Mouse (Mus musculus): ENCODE measurements around the gene Bptf. TPM values are rescaled to one million over a fixed set of nuclear protein-coding genes. Genes with fewer than 3 reads are reported as not detected.

Gene Bptf
- polyA plus RNA-seq, 1 experiment from 2014 or later: 34.9 TPM

GRCm38 (mm10) chr11:107109669-107110068 lies 22.3 kb downstream of the Bptf start:
- Histone ChIP-seq H3K36me3 (replicated peaks) (peaks cover 62% of the 10 kb centered on the region), H3K27ac (replicated peaks) (no peak overlapping the region), H3K9me3 (no peaks in the 10 kb centered on the region), H3K4me1 (peaks cover 19% of the 10 kb centered on the region), H3K27me3 (replicated peaks; ENCODE audit: low read depth, poor library complexity, severe bottlenecking) (no peaks in the 10 kb centered on the region), H3K4me3 (no peak overlapping the region)
- 96% methylated on average over 8 of the region's 8 CpGs for WGBS
- DNase-seq (ENCODE audit: low spot score): no peak

GRCm38 (mm10) chr11:107108892-107109291 lies 23.0 kb downstream of the Bptf start:
- 91% methylated on average over 2 of the region's 2 CpGs for WGBS
- H3K9me3 ChIP-seq: no peaks in the 10 kb centered on the region
- no peak for DNase-seq (ENCODE audit: low spot score)
- H3K4me1 ChIP-seq: peaks cover 12% of the 10 kb centered on the region
- H3K4me3 ChIP-seq: no peak overlapping the region
- H3K27ac ChIP-seq (replicated peaks): no peak overlapping the region
- peaks cover 67% of the 10 kb centered on the region for H3K36me3 ChIP-seq (replicated peaks)
- no peaks in the 10 kb centered on the region for H3K27me3 ChIP-seq (replicated peaks; ENCODE audit: low read depth, poor library complexity, severe bottlenecking)

- H3K9me3 ChIP-seq: no peaks in the 10 kb centered on the region
- peaks cover 67% of the 10 kb centered on the region for H3K36me3 ChIP-seq (replicated peaks)
- WGBS: 84% methylated on average over 4 of the region's 4 CpGs
- peaks cover 16% of the 10 kb centered on the region for H3K4me1 ChIP-seq
- no peak overlapping the region for H3K4me3 ChIP-seq
- no peaks in the 10 kb centered on the region for H3K27me3 ChIP-seq (replicated peaks; ENCODE audit: low read depth, poor library complexity, severe bottlenecking)
- no peak for DNase-seq (ENCODE audit: low spot score)
- no peak overlapping the region for H3K27ac ChIP-seq (replicated peaks)
Observed at GRCm38 (mm10) chr11:107107725-107108078, 24.2 kb downstream of the Bptf start.

GRCm38 (mm10) chr11:107106978-107107724 lies 24.8 kb downstream of the Bptf start:
- WGBS: 80% methylated on average over 12 of the region's 12 CpGs
- Histone ChIP-seq H3K27me3 (replicated peaks; ENCODE audit: low read depth, poor library complexity, severe bottlenecking) (no peaks in the 10 kb centered on the region), H3K9me3 (no peaks in the 10 kb centered on the region), H3K4me1 (peaks cover 22% of the 10 kb centered on the region), H3K27ac (replicated peaks) (no peak overlapping the region), H3K36me3 (replicated peaks) (peaks cover 67% of the 10 kb centered on the region), H3K4me3 (no peak overlapping the region)
- DNase-seq (ENCODE audit: low spot score): no peak

- DNase-seq (ENCODE audit: low spot score): no peak
Observed at GRCm38 (mm10) chr11:107106461-107106860, 25.5 kb downstream of the Bptf start.

GRCm38 (mm10) chr11:107105227-107105626 lies 26.7 kb downstream of the Bptf start:
- H3K36me3 ChIP-seq (replicated peaks): peaks cover 60% of the 10 kb centered on the region
- 61% methylated on average over 5 of the region's 5 CpGs for WGBS
- H3K4me3 ChIP-seq: no peak overlapping the region
- H3K27ac ChIP-seq (replicated peaks): no peak overlapping the region
- H3K27me3 ChIP-seq (replicated peaks; ENCODE audit: low read depth, poor library complexity, severe bottlenecking): no peaks in the 10 kb centered on the region
- DNase-seq (ENCODE audit: low spot score): peak; percentile 64
- H3K4me1 ChIP-seq: peaks cover 29% of the 10 kb centered on the region
- no peaks in the 10 kb centered on the region for H3K9me3 ChIP-seq

More at GRCm38 (mm10) chr11:107106461-107106860, 25.5 kb downstream of the Bptf start:
- no peaks in the 10 kb centered on the region for H3K27me3 ChIP-seq (replicated peaks; ENCODE audit: low read depth, poor library complexity, severe bottlenecking)
- 89% methylated on average over 8 of the region's 8 CpGs for WGBS
- no peak overlapping the region for H3K4me3 ChIP-seq
- H3K9me3 ChIP-seq: no peaks in the 10 kb centered on the region
- H3K36me3 ChIP-seq (replicated peaks): peaks cover 62% of the 10 kb centered on the region
- H3K4me1 ChIP-seq: peaks cover 28% of the 10 kb centered on the region
- H3K27ac ChIP-seq (replicated peaks): no peak overlapping the region

GRCm38 (mm10) chr11:107103736-107104135 lies 28.2 kb downstream of the Bptf start:
- no peak for DNase-seq (ENCODE audit: low spot score)
- peaks cover 29% of the 10 kb centered on the region for H3K4me1 ChIP-seq
- no peaks in the 10 kb centered on the region for H3K9me3 ChIP-seq
- peaks cover 61% of the 10 kb centered on the region for H3K36me3 ChIP-seq (replicated peaks)
- no peak overlapping the region for H3K4me3 ChIP-seq
- no peak overlapping the region for H3K27ac ChIP-seq (replicated peaks)
- WGBS: 87% methylated on average over 2 of the region's 2 CpGs
- H3K27me3 ChIP-seq (replicated peaks; ENCODE audit: low read depth, poor library complexity, severe bottlenecking): no peaks in the 10 kb centered on the region

- Histone ChIP-seq H3K4me3 (no peak overlapping the region), H3K27me3 (replicated peaks; ENCODE audit: low read depth, poor library complexity, severe bottlenecking) (no peaks in the 10 kb centered on the region), H3K27ac (replicated peaks) (no peak overlapping the region), H3K36me3 (replicated peaks) (peaks cover 62% of the 10 kb centered on the region), H3K4me1 (peaks cover 29% of the 10 kb centered on the region), H3K9me3 (no peaks in the 10 kb centered on the region)
- no peak for DNase-seq (ENCODE audit: low spot score)
- WGBS: 77% methylated on average over 2 of the region's 2 CpGs
Observed at GRCm38 (mm10) chr11:107103224-107103589, 28.7 kb downstream of the Bptf start.

GRCm38 (mm10) chr11:107102465-107103223 lies 29.3 kb downstream of the Bptf start:
- H3K27me3 ChIP-seq (replicated peaks; ENCODE audit: low read depth, poor library complexity, severe bottlenecking): no peaks in the 10 kb centered on the region
- H3K27ac ChIP-seq (replicated peaks): no peak overlapping the region
- H3K4me1 ChIP-seq: peaks cover 29% of the 10 kb centered on the region
- DNase-seq (ENCODE audit: low spot score): no peak
- H3K4me3 ChIP-seq: no peak overlapping the region
- H3K36me3 ChIP-seq (replicated peaks): peaks cover 64% of the 10 kb centered on the region
- WGBS: 83% methylated on average over 11 of the region's 11 CpGs
- no peaks in the 10 kb centered on the region for H3K9me3 ChIP-seq

GRCm38 (mm10) chr11:107096973-107097372 lies 35.0 kb downstream of the Bptf start:
- no peak overlapping the region for H3K4me3 ChIP-seq
- H3K27ac ChIP-seq (replicated peaks): no peak overlapping the region
- H3K9me3 ChIP-seq: no peaks in the 10 kb centered on the region
- H3K27me3 ChIP-seq (replicated peaks; ENCODE audit: low read depth, poor library complexity, severe bottlenecking): no peaks in the 10 kb centered on the region
- peaks cover 89% of the 10 kb centered on the region for H3K36me3 ChIP-seq (replicated peaks)
- no peak for DNase-seq (ENCODE audit: low spot score)
- peaks cover 6% of the 10 kb centered on the region for H3K4me1 ChIP-seq
- WGBS: 91% methylated on average over 5 of the region's 5 CpGs

- no peaks in the 10 kb centered on the region for H3K27me3 ChIP-seq (replicated peaks; ENCODE audit: low read depth, poor library complexity, severe bottlenecking)
- no peaks in the 10 kb centered on the region for H3K4me1 ChIP-seq
- H3K27ac ChIP-seq (replicated peaks): no peak overlapping the region
- 92% methylated on average over 7 of the region's 7 CpGs for WGBS
- DNase-seq (ENCODE audit: low spot score): no peak
- H3K36me3 ChIP-seq (replicated peaks): peaks cover 94% of the 10 kb centered on the region
- H3K9me3 ChIP-seq: no peaks in the 10 kb centered on the region
- H3K4me3 ChIP-seq: no peak overlapping the region
Observed at GRCm38 (mm10) chr11:107093871-107094270, 38.1 kb downstream of the Bptf start.

GRCm38 (mm10) chr11:107092637-107093036 lies 39.3 kb downstream of the Bptf start:
- Histone ChIP-seq H3K27me3 (replicated peaks; ENCODE audit: low read depth, poor library complexity, severe bottlenecking) (no peaks in the 10 kb centered on the region), H3K4me3 (no peak overlapping the region), H3K36me3 (replicated peaks) (peaks cover 94% of the 10 kb centered on the region), H3K27ac (replicated peaks) (no peak overlapping the region), H3K9me3 (no peaks in the 10 kb centered on the region), H3K4me1 (no peaks in the 10 kb centered on the region)
- WGBS: 91% methylated on average over 7 of the region's 7 CpGs
- no peak for DNase-seq (ENCODE audit: low spot score)

- H3K36me3 ChIP-seq (replicated peaks): peaks cover 94% of the 10 kb centered on the region
- WGBS: 89% methylated on average over 5 of the region's 5 CpGs
- H3K4me3 ChIP-seq: no peak overlapping the region
- H3K27ac ChIP-seq (replicated peaks): no peak overlapping the region
- H3K4me1 ChIP-seq: no peaks in the 10 kb centered on the region
- no peaks in the 10 kb centered on the region for H3K27me3 ChIP-seq (replicated peaks; ENCODE audit: low read depth, poor library complexity, severe bottlenecking)
- DNase-seq (ENCODE audit: low spot score): no peak
- H3K9me3 ChIP-seq: no peaks in the 10 kb centered on the region
Observed at GRCm38 (mm10) chr11:107085866-107086265, 46.1 kb downstream of the Bptf start.

Measured in embryonic facial prominence, embryonic 10.5 days (tissue).